Mouse (Mus musculus) cortical plate, adult 2 months (tissue): ENCODE measurements around the gene Pam.

Source experiments
- CTCF ChIP-seq: fragments of 200-500 bp; IDR thresholded peaks from 2 replicates; pipeline ENCODE4 v1.5.1; 2011; ENCODE audit warnings: mild to moderate bottlenecking, control low read depth, low read length; ENCODE audit not compliant: insufficient read depth; ENCODE audit errors: extremely low read depth
- POLR2A ChIP-seq: fragments of 200-500 bp; IDR thresholded peaks from 2 replicates; pipeline ENCODE4 v1.6.1; 2011; ENCODE audit warnings: mild to moderate bottlenecking, low read length, control low read depth; ENCODE audit not compliant: insufficient read depth; ENCODE audit errors: extremely low read depth

DNA sequence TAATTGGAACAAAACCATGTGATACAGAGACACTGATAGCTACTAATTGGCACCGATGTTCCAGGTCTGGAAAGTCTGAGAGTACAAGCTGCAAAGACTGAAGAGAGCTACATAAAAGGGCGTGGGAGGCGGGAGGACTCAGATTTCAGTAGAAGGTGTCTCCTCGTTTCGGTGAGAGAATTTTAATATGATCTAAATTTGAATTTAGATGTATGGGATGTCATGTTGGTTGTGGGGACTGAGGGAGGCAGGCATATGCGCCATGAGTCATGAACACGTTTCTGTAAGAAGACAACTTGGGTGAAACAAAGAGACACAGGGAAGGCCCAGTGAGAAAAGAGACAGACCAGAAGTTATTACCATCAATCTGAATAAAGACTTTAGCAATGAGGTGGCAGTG is 133.3 kb downstream of the Pam start:
- TF ChIP-seq CTCF (no peak), POLR2A (no peak)
